Comparison of ENCODE assay signal across 12 mouse cellular contexts in genomic region chr9:44399795-44400114, GRCm38 (mm10). TPM values are rescaled to one million over a fixed set of nuclear protein-coding genes. Genes with fewer than 3 reads are reported as not detected.
DNase-seq lines count a peak whose midpoint lies in the region; ATAC-seq and TF ChIP-seq lines count a peak whose summit lies in the region.
"Had no signal": no experiment of that assay in that cellular context is flagged by ENCODE, and none has a peak within 500 bp of the region (broad histone marks: within the 10 kb centered on the region; RNA-seq: fewer than 3 reads in every experiment).

No protein-coding gene starts in this region.

- H3K4me1 ChIP-seq in heart, adult 2 months (ENCODE audit: control insufficient read depth, insufficient read depth, low read length): peaks cover 8% of the 10 kb centered on the region
- peaks cover 25% of the 10 kb centered on the region for H3K4me1 ChIP-seq in liver, embryonic 16.5 days (ENCODE audit: control insufficient read depth, low read depth, low read length)
- peaks cover 14% of the 10 kb centered on the region for H3K4me1 ChIP-seq in liver, embryonic 11.5 days (replicated peaks; ENCODE audit: control insufficient read depth, insufficient read depth, low read length)
- 0 out of 2 replicates have a peak, but pooled peaks cover 4% of the 10 kb centered on the region for H3K4me1 ChIP-seq in intestine, postnatal 0 days (replicated peaks; ENCODE audit: control insufficient read depth, insufficient read depth, low read length)
- H3K4me1 ChIP-seq in small intestine, adult 2 months (ENCODE audit: control insufficient read depth, insufficient read depth, insufficient read length, low read length): peaks cover 32% of the 10 kb centered on the region

- H3K79me2 ChIP-seq in heart, adult 2 months (replicated peaks; ENCODE audit: control insufficient read depth, insufficient read depth, low read length): no peaks in the 10 kb centered on the region

- DNase-seq in heart, adult 2 months: peak in 1 of 2 experiments; percentile 60
- DNase-seq in heart, postnatal 25 days (ENCODE audit: low spot score): no peak
- DNase-seq in liver, embryonic 11.5 days (ENCODE audit: low spot score): no peak
- DNase-seq in layer of hippocampus, postnatal 25 days (ENCODE audit: extremely low spot score in 1 of 2, low spot score in 1 of 2): no peak
- DNase-seq in c-Kit-positive CD71-positive TER-119-positive erythroid progenitor cells, embryonic 14.5 days (ENCODE audit: low spot score): no peak
- DNase-seq: cerebellum, postnatal 36 days; lung, adult 18-20 months had no signal

- TF ChIP-seq POLR2A in heart, adult 2 months (IDR thresholded peaks at IDR 0.05; ENCODE audit: insufficient read depth, low read depth, low read length): no peak
- TF ChIP-seq POLR2A in small intestine, adult 2 months (IDR thresholded peaks at IDR 0.05; ENCODE audit: low read depth, low read length): no peak

- no peak overlapping the region for H3K4me3 ChIP-seq in heart, adult 2 months
- H3K4me3 ChIP-seq in liver, embryonic 16.5 days (ENCODE audit: low read depth, low read length): no peak overlapping the region
- H3K4me3 ChIP-seq in liver, embryonic 11.5 days (ENCODE audit: low read depth, low read length): no peak overlapping the region
- no peak overlapping the region; the same call in 1 of the 2 replicates for H3K4me3 ChIP-seq in intestine, postnatal 0 days (ENCODE audit: low read depth, low read length)
- H3K4me3 ChIP-seq in small intestine, adult 2 months (ENCODE audit: low read depth, low read length): peak overlapping the region; percentile 68

- H3K9me3 ChIP-seq in liver, embryonic 16.5 days (replicated peaks; ENCODE audit: control insufficient read depth, low read length): no peaks in the 10 kb centered on the region
- H3K9me3 ChIP-seq in liver, embryonic 11.5 days (ENCODE audit: control insufficient read depth, low read length): no peaks in the 10 kb centered on the region
- no peaks in the 10 kb centered on the region for H3K9me3 ChIP-seq in intestine, postnatal 0 days (ENCODE audit: control insufficient read depth)

- no peak for TF ChIP-seq EP300 in heart, adult 2 months (IDR thresholded peaks at IDR 0.05; ENCODE audit: insufficient read depth, low read depth, low read length)

- no peak overlapping the region for H3K9ac ChIP-seq in heart, adult 2 months (ENCODE audit: low read depth, low read length)
- no peak overlapping the region for H3K9ac ChIP-seq in liver, embryonic 16.5 days (ENCODE audit: low read depth, low read length)
- H3K9ac ChIP-seq in liver, embryonic 11.5 days (ENCODE audit: low read depth, low read length): no peak overlapping the region; the same call in 1 of the 2 replicates
- peak overlapping the region; percentile 83 for H3K9ac ChIP-seq in intestine, postnatal 0 days (ENCODE audit: low read depth, low read length)

- no peak for TF ChIP-seq CTCF in heart, adult 2 months (IDR thresholded peaks at IDR 0.05)
- TF ChIP-seq CTCF in intestine, postnatal 0 days (IDR thresholded peaks at IDR 0.05; ENCODE audit: low read depth): no peak
- no peak for TF ChIP-seq CTCF in small intestine, adult 2 months (IDR thresholded peaks at IDR 0.05; ENCODE audit: extremely low read depth, insufficient read length, insufficient replicate concordance, low read depth, low read length)

- peak overlapping the region; percentile 36; the same call in 1 of the 2 replicates for H3K27ac ChIP-seq in heart, adult 2 months
- H3K27ac ChIP-seq in liver, embryonic 16.5 days (ENCODE audit: low read length): no peak overlapping the region
- H3K27ac ChIP-seq in liver, embryonic 11.5 days (ENCODE audit: low read depth, low read length): no peak overlapping the region
- H3K27ac ChIP-seq in intestine, postnatal 0 days (ENCODE audit: low read depth, low read length): peak overlapping the region; percentile 88
- no peak overlapping the region for H3K27ac ChIP-seq in small intestine, adult 2 months (ENCODE audit: insufficient read depth, low read depth, low read length)

- intact Hi-C loops in heart, adult 2 months (cut with DNase I): no loop called here
- intact Hi-C loops in heart, postnatal 25 days (cut with DNase I): no loop called here

- WGBS in heart, adult 2 months: 71% methylated on average over 6 of the region's 6 CpGs
- 78% methylated on average over 6 of the region's 6 CpGs for WGBS in liver, embryonic 16.5 days (ENCODE audit: insufficient replicate concordance)
- 89% methylated on average over 6 of the region's 6 CpGs for WGBS in liver, embryonic 11.5 days
- 86% methylated on average over 6 of the region's 6 CpGs for WGBS in intestine, postnatal 0 days
- 89% methylated on average over 6 of the region's 6 CpGs for WGBS in small intestine, adult 2 months

- no peaks in the 10 kb centered on the region for H3K27me3 ChIP-seq in heart, adult 2 months (ENCODE audit: control insufficient read depth, insufficient read depth, low read length)
- no peaks in the 10 kb centered on the region for H3K27me3 ChIP-seq in liver, embryonic 16.5 days (ENCODE audit: control insufficient read depth, insufficient read depth, low read depth, low read length)
- no peaks in the 10 kb centered on the region for H3K27me3 ChIP-seq in liver, embryonic 11.5 days (replicated peaks; ENCODE audit: control insufficient read depth, insufficient read depth, low read length)
- no peaks in the 10 kb centered on the region for H3K27me3 ChIP-seq in intestine, postnatal 0 days (replicated peaks; ENCODE audit: control insufficient read depth, insufficient read depth, low read length)
- no peaks in the 10 kb centered on the region for H3K27me3 ChIP-seq in small intestine, adult 2 months (ENCODE audit: control insufficient read depth, insufficient read depth, low read length)
- H3K27me3 ChIP-seq: Patski had no signal

- H3K36me3 ChIP-seq in heart, adult 2 months (ENCODE audit: control insufficient read depth, insufficient read depth, low read length): no peaks in the 10 kb centered on the region
- H3K36me3 ChIP-seq in liver, embryonic 16.5 days (ENCODE audit: control insufficient read depth, insufficient read depth): peaks cover 27% of the 10 kb centered on the region
- peaks cover 40% of the 10 kb centered on the region for H3K36me3 ChIP-seq in liver, embryonic 11.5 days (ENCODE audit: control insufficient read depth, insufficient read depth, low read length)
- peaks cover 48% of the 10 kb centered on the region for H3K36me3 ChIP-seq in intestine, postnatal 0 days (ENCODE audit: control insufficient read depth, insufficient read depth)
- H3K36me3 ChIP-seq in small intestine, adult 2 months (ENCODE audit: control insufficient read depth, insufficient read depth, low read length): peaks cover 50% of the 10 kb centered on the region

- ATAC-seq in liver, embryonic 16.5 days (ENCODE audit: low read depth): no peak
- ATAC-seq in liver, embryonic 11.5 days (replicated peaks; ENCODE audit: low FRiP score): no peak
- no peak for ATAC-seq in intestine, postnatal 0 days
- ATAC-seq: forebrain, embryonic 16.5 days; Patski had no signal

- peak overlapping the region; percentile 96 for H3K4me2 ChIP-seq in liver, embryonic 16.5 days (ENCODE audit: low read depth, low read length)
- H3K4me2 ChIP-seq in liver, embryonic 11.5 days: no peak overlapping the region
- peak overlapping the region; percentile 93 for H3K4me2 ChIP-seq in intestine, postnatal 0 days (replicated peaks; ENCODE audit: low read depth)

RNA-seq across cellular contexts. Expression of gene Slc37a4, which starts 3.1 kb away (rescaled TPM):
- total RNA-seq in heart, adult 2 months (2021): 10 to 100 TPM; 20.9 to 24.8 TPM
- polyA plus RNA-seq in heart, adult 2 months (2012; rRNA removed): 38.9 and 62.9 TPM in 2 replicates
- 10 to 100 TPM; 25.5 to 27.9 TPM for total RNA-seq in heart, postnatal 25 days (2021)
- polyA plus RNA-seq in liver, embryonic 16.5 days (2015; fragmentation: Nextera tagmentation; extraction: Ambion mirVana): 65.1 and 81.4 TPM in 2 replicates
- polyA plus RNA-seq in liver, embryonic 11.5 days (2014; fragmentation: Nextera tagmentation; extraction: Ambion mirVana): 33.2 TPM in 2 replicates
- 150 and 160 TPM in 2 replicates for polyA plus RNA-seq in intestine, postnatal 0 days (2015; fragmentation: Nextera tagmentation; extraction: Ambion mirVana)
- 27.1 and 54.9 TPM in 2 replicates for polyA plus RNA-seq in small intestine, adult 2 months (2012; rRNA removed)
- 10 to 100 TPM; 32.6 to 34.7 TPM for total RNA-seq in layer of hippocampus, postnatal 25 days (2021)

RNA-seq across cellular contexts. Expression of gene Rps25, which starts 7.2 kb away (rescaled TPM):
- total RNA-seq in heart, adult 2 months (2021): 100 to 1,000 TPM; 735 to 889 TPM
- 162 and 268 TPM in 2 replicates for polyA plus RNA-seq in heart, adult 2 months (2012; rRNA removed)
- total RNA-seq in heart, postnatal 25 days (2021): 100 to 1,000 TPM; 745 to 824 TPM
- 791 and 928 TPM in 2 replicates for polyA plus RNA-seq in liver, embryonic 16.5 days (2015; fragmentation: Nextera tagmentation; extraction: Ambion mirVana)
- polyA plus RNA-seq in liver, embryonic 11.5 days (2014; fragmentation: Nextera tagmentation; extraction: Ambion mirVana): 2,656 and 2,838 TPM in 2 replicates
- 1,434 and 1,542 TPM in 2 replicates for polyA plus RNA-seq in intestine, postnatal 0 days (2015; fragmentation: Nextera tagmentation; extraction: Ambion mirVana)
- 40.0 and 48.3 TPM in 2 replicates for polyA plus RNA-seq in small intestine, adult 2 months (2012; rRNA removed)
- 100 to 1,000 TPM; 616 to 726 TPM for total RNA-seq in layer of hippocampus, postnatal 25 days (2021)

RNA-seq across cellular contexts. Expression of gene Trappc4, which starts 7.6 kb away (rescaled TPM):
- total RNA-seq in heart, adult 2 months (2021): 10 to 100 TPM; 34.9 to 36.2 TPM
- polyA plus RNA-seq in heart, adult 2 months (2012; rRNA removed): 28.2 and 39.9 TPM in 2 replicates
- 10 to 100 TPM; 34.9 to 35.1 TPM for total RNA-seq in heart, postnatal 25 days (2021)
- 42.8 and 46.3 TPM in 2 replicates for polyA plus RNA-seq in liver, embryonic 16.5 days (2015; fragmentation: Nextera tagmentation; extraction: Ambion mirVana)
- 99.5 and 107 TPM in 2 replicates for polyA plus RNA-seq in liver, embryonic 11.5 days (2014; fragmentation: Nextera tagmentation; extraction: Ambion mirVana)
- 138 and 142 TPM in 2 replicates for polyA plus RNA-seq in intestine, postnatal 0 days (2015; fragmentation: Nextera tagmentation; extraction: Ambion mirVana)
- polyA plus RNA-seq in small intestine, adult 2 months (2012; rRNA removed): 20.0 and 36.5 TPM in 2 replicates
- 10 to 100 TPM; 65.1 to 76.5 TPM for total RNA-seq in layer of hippocampus, postnatal 25 days (2021)

RNA-seq across cellular contexts. Expression of gene Ccdc84, which starts 18.6 kb away (rescaled TPM):
- 1 to 10 TPM; 5.5 to 5.7 TPM for total RNA-seq in heart, adult 2 months (2021)
- 10.5 and 18.1 TPM in 2 replicates for polyA plus RNA-seq in heart, adult 2 months (2012; rRNA removed)
- 1 to 10 TPM; 7.2 to 8.0 TPM for total RNA-seq in heart, postnatal 25 days (2021)
- 12.2 and 16.3 TPM in 2 replicates for polyA plus RNA-seq in liver, embryonic 16.5 days (2015; fragmentation: Nextera tagmentation; extraction: Ambion mirVana)
- 25.0 and 26.1 TPM in 2 replicates for polyA plus RNA-seq in liver, embryonic 11.5 days (2014; fragmentation: Nextera tagmentation; extraction: Ambion mirVana)
- polyA plus RNA-seq in intestine, postnatal 0 days (2015; fragmentation: Nextera tagmentation; extraction: Ambion mirVana): 14.7 and 19.7 TPM in 2 replicates
- polyA plus RNA-seq in small intestine, adult 2 months (2012; rRNA removed): 17.8 and 21.3 TPM in 2 replicates
- total RNA-seq in layer of hippocampus, postnatal 25 days (2021): 10 to 100 TPM; 16.8 to 24.1 TPM

RNA-seq across cellular contexts. Expression of gene Hyou1, which starts 20.5 kb away (rescaled TPM):
- total RNA-seq in heart, adult 2 months (2021): 10 to 100 TPM; 73.9 to 79.6 TPM
- polyA plus RNA-seq in heart, adult 2 months (2012; rRNA removed): 23.1 and 41.1 TPM in 2 replicates
- 10 to 100 TPM; 70.2 to 78.9 TPM for total RNA-seq in heart, postnatal 25 days (2021)
- 14.3 and 14.5 TPM in 2 replicates for polyA plus RNA-seq in liver, embryonic 16.5 days (2015; fragmentation: Nextera tagmentation; extraction: Ambion mirVana)
- 37.1 and 37.7 TPM in 2 replicates for polyA plus RNA-seq in liver, embryonic 11.5 days (2014; fragmentation: Nextera tagmentation; extraction: Ambion mirVana)
- polyA plus RNA-seq in intestine, postnatal 0 days (2015; fragmentation: Nextera tagmentation; extraction: Ambion mirVana): 10.5 and 11.1 TPM in 2 replicates
- 34.3 and 38.3 TPM in 2 replicates for polyA plus RNA-seq in small intestine, adult 2 months (2012; rRNA removed)
- total RNA-seq in layer of hippocampus, postnatal 25 days (2021): 100 to 1,000 TPM; 114 to 123 TPM

Comparison
In these comparisons a context has a peak if more than half of its experiments do, and no peak if none do; other contexts are left out.
1. H3K27ac ChIP-seq: peak in heart, adult 2 months (single experiment) and intestine, postnatal 0 days (single experiment); none in liver, embryonic 16.5 days (single experiment), liver, embryonic 11.5 days (single experiment) and small intestine, adult 2 months (single experiment).